Mouse (Mus musculus): ENCODE measurements around the gene Cc2d1a. TPM values are rescaled to one million over a fixed set of nuclear protein-coding genes. Genes with fewer than 3 reads are reported as not detected.
A peak's percentile ranks its signal among the peaks of the same experiment; 100 is the strongest.

Gene Cc2d1a
- total RNA-seq, 1 experiment from 2014 or later: 31.4 TPM

DNA sequence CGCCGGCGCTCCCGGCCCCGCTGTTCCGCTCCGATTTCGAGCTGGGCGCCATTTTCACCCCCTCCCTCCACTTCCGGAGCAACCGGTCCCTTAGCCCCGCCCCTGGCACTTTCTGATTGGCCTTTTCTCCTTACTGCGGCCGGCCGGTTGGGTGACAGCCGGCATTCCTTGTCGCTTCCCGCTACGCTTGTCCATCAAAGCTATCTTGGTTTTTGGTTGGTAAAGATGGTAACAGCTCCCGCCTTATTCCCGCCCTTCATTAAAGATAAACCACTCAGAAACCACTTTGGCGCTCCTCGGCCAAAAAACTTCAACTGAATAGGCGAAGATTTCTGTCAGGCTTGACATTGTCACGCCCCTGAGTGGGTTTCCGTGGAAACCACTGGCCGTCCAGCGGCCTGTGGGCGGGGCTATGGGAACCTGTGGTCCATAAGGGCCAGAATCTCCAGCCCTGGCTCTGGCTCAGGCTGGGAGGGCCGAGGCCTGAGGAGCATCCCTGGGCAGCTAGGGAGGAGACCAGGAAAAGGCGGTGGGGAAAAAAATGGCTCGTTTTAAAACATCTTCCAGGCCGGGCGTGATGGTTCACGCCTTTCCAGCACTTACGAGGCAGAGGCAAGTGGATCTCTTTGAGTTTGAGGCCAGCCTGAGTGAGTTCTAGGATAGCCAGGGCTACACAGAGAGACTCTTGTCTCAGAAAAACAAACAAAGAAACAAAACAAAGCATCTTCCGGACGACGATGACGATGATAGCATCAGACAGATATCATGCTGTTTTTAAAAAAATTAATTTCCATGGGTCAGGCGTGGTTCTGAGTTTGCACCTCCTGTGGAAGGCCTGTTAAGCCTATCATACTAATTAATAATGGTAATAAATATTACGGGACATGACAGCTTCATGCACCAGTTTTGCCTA is 42.8 kb downstream of the Cc2d1a start, which contains the start of gene Dcaf15:
Gene Dcaf15 (minus strand): TSS at position 72 of the 913 bp plus-strand sequence.
- peak; percentile 96 for DNase-seq

DNA sequence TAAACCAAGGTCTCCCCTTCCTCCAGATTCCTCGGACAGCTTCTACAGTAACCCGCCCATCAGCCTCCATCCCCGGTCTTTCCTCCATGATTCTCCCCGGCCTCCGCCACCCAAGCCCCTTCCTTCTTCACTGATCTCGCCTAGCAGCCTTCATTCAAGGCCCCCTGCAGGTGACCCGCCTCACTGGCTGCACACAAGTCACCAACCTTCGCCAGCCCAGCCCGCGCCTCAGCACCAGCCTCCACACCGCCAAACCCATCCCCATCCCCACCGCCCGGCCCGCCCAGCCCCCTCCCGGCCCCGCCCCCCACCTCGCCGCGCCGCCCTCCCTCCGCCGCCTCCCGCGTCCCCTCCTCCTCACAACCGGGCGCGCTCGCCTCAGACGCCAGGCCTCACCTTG is 43.5 kb downstream of the Cc2d1a start:
- DNase-seq: peak; percentile 63

DNA sequence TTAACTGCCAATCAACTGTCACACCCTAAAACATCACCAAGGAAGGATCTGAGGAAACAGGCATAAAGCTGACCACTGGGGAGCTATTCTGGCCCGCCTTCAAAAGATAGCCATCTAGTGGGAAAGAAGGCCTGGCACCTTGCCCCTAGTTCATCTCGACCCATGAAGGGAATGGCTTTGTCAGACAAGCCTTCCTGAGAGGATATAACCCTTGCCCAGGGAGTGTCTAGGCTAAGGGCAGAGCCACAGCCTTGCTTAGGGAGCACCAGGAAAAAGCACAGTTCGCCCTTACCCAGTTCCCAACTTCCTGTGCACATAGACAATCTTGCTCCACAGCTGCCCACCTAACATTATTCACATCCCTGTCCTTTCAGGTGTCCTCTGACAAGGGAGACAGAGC is 44.1 kb downstream of the Cc2d1a start:
- no peak for DNase-seq

DNA sequence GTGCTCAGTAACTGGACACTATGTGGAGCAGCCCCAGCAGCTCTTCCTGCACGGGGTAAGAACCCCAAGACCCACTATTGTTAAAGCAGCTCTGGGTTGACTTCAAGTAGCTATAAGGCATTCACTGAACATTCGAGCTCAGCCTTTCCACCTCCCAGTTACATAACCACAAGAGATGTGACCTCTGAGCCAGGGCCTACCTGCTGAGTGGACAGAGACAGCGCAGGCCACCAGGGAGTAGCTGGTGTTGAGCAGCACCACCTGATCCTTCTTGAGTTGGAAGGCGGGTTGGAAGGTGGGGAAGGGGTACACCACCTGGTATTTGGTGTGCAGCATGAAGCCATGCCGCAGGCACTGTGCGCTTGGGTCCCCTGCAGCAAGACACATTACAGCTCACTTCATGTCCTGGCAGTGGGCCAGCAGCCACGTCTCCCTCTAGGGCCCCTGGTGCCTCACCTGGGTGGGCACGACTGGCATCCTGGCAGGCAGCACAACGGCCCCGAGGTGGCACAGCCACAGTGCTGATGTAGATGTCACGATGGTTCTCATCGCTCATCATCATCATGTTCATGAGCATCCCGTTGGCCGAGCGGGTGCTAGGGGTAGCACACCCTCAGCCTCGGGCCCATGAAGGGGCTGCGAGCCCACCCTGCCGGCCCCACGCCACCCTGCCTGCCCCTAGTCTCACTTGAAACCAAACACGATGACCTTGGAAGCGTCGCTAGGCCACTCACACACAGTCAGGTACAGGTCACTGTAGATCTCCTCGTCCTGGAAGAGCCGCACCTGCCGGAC is 46.1 kb downstream of the Cc2d1a start:
- DNase-seq: no peak

DNA sequence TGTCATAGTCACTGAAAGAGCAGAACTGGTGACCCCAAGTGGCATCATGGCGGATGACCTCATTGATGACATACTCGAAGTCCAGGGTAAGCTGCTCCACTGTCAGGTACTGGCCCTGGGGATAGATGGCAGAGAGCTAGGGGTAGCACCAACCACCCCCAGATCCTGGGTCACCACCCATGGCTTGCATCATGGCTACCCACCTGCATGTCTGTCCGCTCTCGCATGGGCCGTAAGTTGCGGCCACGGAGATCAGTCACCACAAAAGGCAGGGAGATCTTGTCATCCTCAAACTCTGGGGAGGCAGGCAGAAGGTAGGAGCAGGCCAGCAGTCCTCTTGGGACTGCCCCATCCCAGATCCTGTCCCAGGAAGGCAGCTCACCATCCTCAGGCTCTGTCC is 49.4 kb downstream of the Cc2d1a start:
- DNase-seq: no peak

DNA sequence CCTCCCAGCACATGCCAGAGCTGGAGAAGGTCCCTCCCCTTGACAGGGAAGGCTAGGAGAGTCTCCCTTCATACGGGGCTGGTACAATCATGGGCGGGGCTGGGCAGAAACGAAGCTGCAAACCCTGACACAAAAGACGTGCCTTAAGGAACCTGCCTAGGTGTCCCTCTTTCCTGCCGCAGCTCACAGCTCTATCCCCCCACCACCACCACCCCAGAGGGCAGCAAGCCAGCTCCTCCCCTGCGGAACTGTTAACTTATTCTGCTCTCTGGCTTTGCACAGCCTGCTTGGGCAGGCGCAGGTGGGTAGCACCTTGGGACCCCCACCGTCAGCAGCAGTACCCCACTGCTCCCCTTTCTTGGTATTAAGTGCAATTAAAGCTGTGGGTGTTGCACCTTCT is 51.7 kb downstream of the Cc2d1a start:
- no peak for DNase-seq

DNA sequence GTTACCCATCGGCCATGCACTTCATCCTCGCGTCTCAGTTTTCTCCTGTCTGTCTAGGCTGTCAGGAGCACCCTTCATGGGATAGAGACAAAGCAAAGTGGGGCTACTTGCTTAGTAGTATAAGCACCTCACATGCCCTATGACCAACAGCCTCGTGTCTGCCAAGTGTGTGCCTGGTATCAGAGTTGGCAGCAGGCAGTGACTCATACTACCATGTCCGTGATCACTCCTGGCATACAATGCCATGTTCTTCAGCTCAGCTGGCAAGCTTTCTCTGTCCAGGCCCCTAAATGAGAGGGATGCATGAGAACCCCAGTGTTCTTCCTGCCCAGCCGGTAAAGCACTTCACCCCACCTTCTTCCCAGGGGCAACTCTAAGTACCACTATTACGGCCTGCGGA is 57.2 kb downstream of the Cc2d1a start:
- peak; percentile 59 for DNase-seq

DNA sequence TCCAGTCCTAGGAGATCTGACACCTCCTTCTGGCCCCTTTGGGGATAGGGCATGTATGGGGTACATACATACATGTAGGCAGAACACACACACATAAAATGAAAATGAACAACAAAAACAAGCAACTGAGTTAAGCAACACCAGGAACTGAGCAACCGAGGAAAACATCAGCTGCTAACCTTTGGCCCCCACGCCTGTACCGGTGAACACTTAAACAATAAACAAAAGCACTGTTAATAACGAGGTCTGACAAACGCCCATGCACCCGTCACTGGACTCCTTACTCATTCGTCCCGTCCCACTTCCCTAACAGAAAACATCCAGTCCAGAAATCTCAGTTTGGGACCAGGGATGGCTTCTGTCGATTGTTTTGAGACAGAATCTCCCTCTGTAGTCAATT is 58.5 kb downstream of the Cc2d1a start:
- no peak for DNase-seq

DNA sequence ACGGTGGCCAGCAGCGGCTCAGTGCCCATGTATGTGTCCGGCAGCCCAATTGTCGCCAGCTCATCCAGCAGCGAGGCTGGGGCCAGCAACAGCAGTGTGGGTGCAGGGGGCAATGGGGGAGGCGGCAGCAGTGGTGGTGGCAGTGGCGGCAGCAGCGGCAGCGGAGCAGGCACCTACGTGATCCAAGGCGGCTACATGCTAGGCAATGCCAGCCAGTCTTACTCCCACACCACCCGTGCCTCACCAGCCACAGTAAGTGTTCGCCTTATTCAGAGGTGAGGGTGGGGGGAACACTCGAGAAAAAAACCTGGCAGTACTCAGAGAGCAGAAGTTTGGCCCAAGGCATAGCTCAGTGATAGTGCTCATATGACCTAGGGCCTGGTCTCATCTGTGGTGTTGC is 59.9 kb downstream of the Cc2d1a start:
- DNase-seq: no peak

DNA sequence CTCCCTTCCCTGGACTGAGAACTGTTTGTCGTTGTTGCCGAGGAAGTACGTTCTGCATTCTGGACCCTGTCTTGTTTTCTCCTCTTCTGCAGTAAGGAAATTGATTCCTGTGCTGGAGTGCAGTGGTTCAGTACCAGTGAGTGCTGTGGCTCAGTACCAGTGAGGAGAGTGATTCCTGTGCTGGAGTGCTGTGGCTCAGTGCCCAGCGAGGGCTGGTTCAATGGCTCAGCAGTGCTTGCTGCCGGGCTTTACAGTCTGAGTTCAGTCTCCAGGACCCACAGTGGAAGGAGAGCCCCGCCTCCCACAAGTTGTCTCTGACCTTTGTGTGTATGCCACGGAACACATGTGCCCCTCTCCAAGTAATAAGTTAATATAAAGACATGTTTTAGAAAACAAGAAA is 60.6 kb downstream of the Cc2d1a start:
- DNase-seq: no peak

DNA sequence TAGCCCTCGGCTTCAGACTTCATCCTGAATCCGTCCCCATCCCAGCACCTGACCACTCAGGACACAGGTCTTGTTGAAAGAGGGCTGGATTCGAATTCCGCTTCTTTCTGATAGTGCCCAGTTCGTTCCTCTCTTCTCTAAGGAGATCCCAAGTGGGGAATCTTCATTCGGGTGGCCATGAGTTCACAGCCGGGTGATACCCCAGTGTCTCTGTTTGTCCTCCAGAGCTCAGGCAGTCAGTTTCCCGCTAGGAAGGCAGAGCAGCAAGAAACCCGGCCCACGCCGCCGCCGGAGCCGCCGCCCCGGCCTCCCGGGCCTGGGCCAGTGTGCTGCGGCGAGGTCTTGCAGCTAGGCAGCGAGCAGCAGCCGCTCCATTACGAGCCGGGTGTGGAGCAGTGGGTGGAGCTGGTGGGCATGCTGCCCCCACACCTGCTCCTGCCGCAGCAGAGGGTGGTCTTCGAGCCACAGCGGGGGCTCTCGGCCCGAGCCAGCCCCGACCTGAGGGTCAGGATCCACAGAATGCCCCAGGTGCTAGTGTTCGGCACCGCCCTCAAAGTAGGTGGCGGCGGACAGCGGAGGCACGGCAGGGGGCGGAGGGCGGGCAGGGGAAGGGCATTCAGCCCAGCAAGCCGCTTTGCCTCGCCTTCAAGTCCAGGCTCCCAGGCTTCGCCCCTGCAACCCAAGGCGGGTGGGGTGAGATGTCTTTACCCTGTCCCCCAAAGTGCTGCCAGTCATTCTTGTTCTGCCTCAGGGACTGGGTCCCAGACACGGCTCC is 63.2 kb downstream of the Cc2d1a start:
- DNase-seq: no peak

DNA sequence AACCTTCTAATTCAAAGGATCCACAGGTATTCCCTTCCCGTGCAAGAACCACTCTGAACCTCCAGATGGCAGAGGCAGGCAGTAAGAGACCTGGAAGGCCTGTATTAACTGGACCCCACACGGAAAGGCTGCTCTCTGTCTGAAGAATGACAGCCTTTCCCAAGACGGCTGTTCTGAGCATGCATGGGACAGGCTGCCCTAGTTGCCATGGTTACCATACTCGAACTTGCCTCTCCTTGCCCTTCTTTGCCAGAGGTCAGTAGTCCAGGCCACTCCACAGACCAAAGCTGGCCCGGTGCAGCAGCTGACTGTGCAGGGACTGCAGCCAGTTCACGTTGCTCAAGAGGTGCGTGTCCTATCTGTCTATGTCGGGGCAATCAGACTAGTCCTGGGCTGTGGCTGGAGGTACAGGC is 63.9 kb downstream of the Cc2d1a start:
- peak; percentile 35 for DNase-seq

Small RNAs within 50 kb of the gene (microRNA-seq; reads per million reads assigned to microRNA genes)
- gene Gm25110: 0 reads per million in 2 experiments
- 1,371 to 1,585 reads per million in 2 experiments for gene Mir181c
- gene Mir181d: 1,633 to 1,786 reads per million in 2 experiments
- gene Mir709: 0 reads per million in 2 experiments

Other genes starting within 250 kb of the Cc2d1a start
- gene Adgrl1, start 247.8 kb downstream of the Cc2d1a start, total RNA-seq (2021): 73.5 and 114 TPM in 2 replicates
- 2.1 and 3.2 TPM in 2 replicates for gene Gm10644, start 192.7 kb downstream of the Cc2d1a start, total RNA-seq (2021)
- 6.0 and 7.2 TPM in 2 replicates for gene Asf1b, start 192.4 kb downstream of the Cc2d1a start, total RNA-seq (2021)
- gene Prkaca, start 174.9 kb downstream of the Cc2d1a start, total RNA-seq (2021): 284 and 302 TPM in 2 replicates
- gene Samd1, start 150.3 kb downstream of the Cc2d1a start, total RNA-seq (2021): 44.8 and 49.8 TPM in 2 replicates
- gene 1700067K01Rik, start 146.4 kb downstream of the Cc2d1a start, total RNA-seq (2021): 0.67 TPM in 1 of 2 replicates, not detected in the other
- gene 2210011C24Rik, start 135.8 kb downstream of the Cc2d1a start, total RNA-seq (2021): not detected in 2 replicates
- 0.76 and 1.4 TPM in 2 replicates for gene Palm3, start 126.5 kb downstream of the Cc2d1a start, total RNA-seq (2021)
- 2.5 and 3.6 TPM in 2 replicates for gene Il27ra, start 105.3 kb downstream of the Cc2d1a start, total RNA-seq (2021)
- gene Rln3, start 102.9 kb downstream of the Cc2d1a start, total RNA-seq (2021): not detected in 2 replicates
- gene Gm10643, start 82.8 kb downstream of the Cc2d1a start, total RNA-seq (2021): 2.8 and 3.5 TPM in 2 replicates
- gene Rfx1, start 81.1 kb downstream of the Cc2d1a start, total RNA-seq (2021): 23.1 and 26.1 TPM in 2 replicates
- gene Dcaf15, start 43.2 kb downstream of the Cc2d1a start, total RNA-seq (2021): 21.2 and 24.5 TPM in 2 replicates
- gene Podnl1, start 21.9 kb downstream of the Cc2d1a start, total RNA-seq (2021): 0.62 and 1.0 TPM in 2 replicates
- 0.73 and 1.4 TPM in 2 replicates for gene 4930432K21Rik, start 89 bp upstream of the Cc2d1a start, total RNA-seq (2021)
- gene Nanos3, start 37.3 kb upstream of the Cc2d1a start, total RNA-seq (2021): 1.3 TPM in 1 of 2 replicates, not detected in the other
- 41.3 and 44.1 TPM in 2 replicates for gene Zswim4, start 89.1 kb upstream of the Cc2d1a start, total RNA-seq (2021)
- 261 and 266 TPM in 2 replicates for gene D8Ertd738e, start 101.8 kb upstream of the Cc2d1a start, total RNA-seq (2021)
- 31.3 and 45.3 TPM in 2 replicates for gene Mri1, start 109.4 kb upstream of the Cc2d1a start, total RNA-seq (2021)
- gene Ccdc130, start 122.4 kb upstream of the Cc2d1a start, total RNA-seq (2021): 15.0 and 24.8 TPM in 2 replicates
- 4.9 and 8.0 TPM in 2 replicates for gene Cacna1a, start 240.5 kb upstream of the Cc2d1a start, total RNA-seq (2021)

Data from adrenal gland, postnatal 25 days (tissue).